Mouse (Mus musculus) MEL (cell line): ENCODE measurements around the gene Gm7173.

Source experiments
- CTCF ChIP-seq, 3 experiments: IDR thresholded peaks in 2 of 3; conservative IDR thresholded peaks in 1 of 3; 2 replicates each; pipeline ENCODE4 v1.5.1; 2011 to 2012; ENCODE audit warnings: low read length in 3 of 3, low read depth in 2 of 3, mild to moderate bottlenecking in 2 of 3, improper control_type of control experiment in 1 of 3, inconsistent platforms in 1 of 3, mixed read lengths in 1 of 3, moderate library complexity in 1 of 3; ENCODE audit not compliant: control insufficient read depth in 1 of 3, insufficient read depth in 1 of 3, poor library complexity in 1 of 3, severe bottlenecking in 1 of 3
- ETS1 ChIP-seq: IDR thresholded peaks from 2 replicates; pipeline ENCODE4 v1.6.1; 2012; ENCODE audit warnings: low read depth, mild to moderate bottlenecking, inconsistent platforms, low read length, improper control_type of control experiment, moderate library complexity
- KAT2A ChIP-seq: conservative IDR thresholded peaks from 2 replicates; pipeline ENCODE4 v1.6.1; 2012; ENCODE audit warnings: low read depth, low read length, improper control_type of control experiment, inconsistent platforms
- MEF2A ChIP-seq: IDR thresholded peaks from 2 replicates; pipeline ENCODE4 v1.6.1; 2014; ENCODE audit warnings: low read depth, mild to moderate bottlenecking, inconsistent platforms, low read length, improper control_type of control experiment; ENCODE audit not compliant: poor library complexity, insufficient replicate concordance, severe bottlenecking; ENCODE audit errors: extremely low read depth
- POLR2A ChIP-seq, 2 experiments: IDR thresholded peaks; 2 replicates each; pipeline ENCODE4 v1.6.1; 2011 to 2012; ENCODE audit warnings: low read length in 2 of 2, mild to moderate bottlenecking in 2 of 2, control low read depth in 1 of 2, improper control_type of control experiment in 1 of 2, low read depth in 1 of 2, moderate library complexity in 1 of 2; ENCODE audit not compliant: control insufficient read depth in 1 of 2, insufficient read depth in 1 of 2, poor library complexity in 1 of 2
- TCF12 ChIP-seq: IDR thresholded peaks from 2 replicates; pipeline ENCODE4 v1.6.1; 2014; ENCODE audit warnings: low read depth, mild to moderate bottlenecking, inconsistent platforms, low read length, improper control_type of control experiment, moderate library complexity
- UBTF ChIP-seq: IDR thresholded peaks from 2 replicates; pipeline ENCODE4 v1.6.1; 2012; ENCODE audit warnings: low read depth, mild to moderate bottlenecking, inconsistent platforms, low read length, improper control_type of control experiment, moderate library complexity, borderline replicate concordance; ENCODE audit not compliant: insufficient read depth
- ZC3H11A ChIP-seq: IDR thresholded peaks from 2 replicates; pipeline ENCODE4 v1.6.1; 2012; ENCODE audit warnings: low read depth, mild to moderate bottlenecking, inconsistent platforms, low read length, improper control_type of control experiment

- no peak for TF ChIP-seq ETS1
- no peak for TF ChIP-seq MEF2A
- no peak for TF ChIP-seq KAT2A
- no peak for TF ChIP-seq ZC3H11A
- no peak for TF ChIP-seq POLR2A (IDR thresholded peaks at IDR 0.05; ENCODE audit: control insufficient read depth in 1 of 2, insufficient read depth in 1 of 2, low read depth in 1 of 2, low read length in 2 of 2, poor library complexity in 1 of 2)
- no peak for TF ChIP-seq TCF12
- TF ChIP-seq UBTF = no peak
- no peak for TF ChIP-seq CTCF (IDR thresholded peaks at IDR 0.05 in 2 of 3, conservative IDR thresholded peaks at IDR 0.05 in 1 of 3; ENCODE audit: control insufficient read depth in 1 of 3, insufficient read depth in 1 of 3, low read depth in 2 of 3, low read length in 3 of 3, poor library complexity in 1 of 3, severe bottlenecking in 1 of 3)
Measured at GRCm38 (mm10) chrX:79517646-79518016, 546 bp upstream of the Gm7173 start.
